Mouse (Mus musculus) bone marrow, adult 2 months (tissue): ENCODE results near the gene 3110018I06Rik.

ENCODE experiments used
- CTCF ChIP-seq: fragments of 200-500 bp; IDR thresholded peaks from 2 replicates; pipeline ENCODE4 v1.5.1; 2011; ENCODE audit warnings: low read length, control low read depth; ENCODE audit not compliant: control insufficient read depth, insufficient read depth
- POLR2A ChIP-seq: fragments of 200-500 bp; IDR thresholded peaks from 2 replicates; pipeline ENCODE4 v1.6.1; 2011; ENCODE audit warnings: low read depth, mild to moderate bottlenecking, control low read depth, low read length, borderline replicate concordance; ENCODE audit not compliant: control insufficient read depth

DNA sequence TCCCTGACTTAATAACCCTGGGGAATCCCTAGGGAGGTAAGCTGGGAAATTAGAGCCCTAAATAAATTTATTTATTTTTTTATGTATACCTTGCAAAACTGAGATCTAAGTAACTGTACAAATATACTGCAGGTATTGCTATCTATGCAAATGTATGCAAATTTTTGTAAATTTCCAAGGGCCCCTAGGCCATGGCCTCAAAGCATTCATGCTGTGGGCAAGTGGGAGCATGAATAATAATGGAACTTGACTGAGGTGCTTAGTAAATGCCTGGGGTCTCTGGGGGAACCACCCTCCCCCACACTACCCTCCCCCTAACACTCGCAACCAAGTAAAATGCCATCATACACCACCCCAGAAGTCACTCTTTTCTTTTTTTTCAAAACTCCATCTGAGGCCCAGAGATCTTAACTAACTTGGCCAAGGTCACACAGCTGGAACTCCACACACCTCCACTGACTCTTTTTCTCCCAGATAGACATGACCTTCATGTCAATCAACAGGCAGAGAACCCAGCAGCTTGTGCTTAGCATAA lies 40.0 kb downstream of the 3110018I06Rik start:
- TF ChIP-seq CTCF (no peak), POLR2A (no peak)
